9 mouse cellular contexts compared by ENCODE assay signal in the genomic region with DNA sequence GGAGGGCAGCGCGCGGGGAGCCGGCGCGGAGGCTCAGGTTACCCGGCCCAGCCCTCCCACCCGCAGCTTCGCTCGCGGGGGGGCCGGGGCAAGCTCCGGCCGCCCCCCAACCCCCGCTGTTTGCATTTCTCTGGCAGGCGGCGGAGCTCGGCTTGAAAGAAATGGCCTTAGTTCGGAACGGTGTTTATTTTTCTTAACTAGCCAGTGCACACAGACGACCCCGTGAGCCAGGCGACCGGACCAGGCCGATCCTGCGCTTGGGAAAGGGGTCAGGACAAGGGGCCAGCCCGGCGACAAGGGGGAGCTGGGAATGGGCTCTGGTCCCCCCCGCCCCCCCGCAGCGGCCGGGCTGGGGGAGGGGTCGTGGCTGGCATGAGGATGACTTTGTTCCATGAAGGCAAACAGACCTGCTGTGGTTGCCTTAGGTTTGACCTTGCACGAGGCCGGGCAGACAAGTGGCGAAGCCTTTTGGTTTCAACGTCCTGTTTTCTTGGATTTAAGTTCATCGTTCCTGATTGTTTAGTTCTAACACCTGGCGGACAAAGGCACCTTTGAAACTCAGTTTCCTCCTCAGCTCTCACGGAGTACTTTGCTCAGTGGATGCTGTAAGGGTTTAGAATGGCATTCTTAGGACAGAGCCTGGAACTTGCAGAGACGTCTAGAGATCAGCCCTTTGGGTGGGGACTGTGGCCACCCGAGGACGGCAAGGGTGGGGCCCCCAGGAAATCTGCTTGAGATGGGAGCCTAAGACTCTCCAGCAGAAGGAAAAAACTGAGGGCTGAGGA. TPM values are rescaled to one million over a fixed set of nuclear protein-coding genes. Genes with fewer than 3 reads are reported as not detected.
DNase-seq lines count a peak whose midpoint lies in the region; ATAC-seq and TF ChIP-seq lines count a peak whose summit lies in the region.
"Had no signal": no experiment of that assay in that cellular context is flagged by ENCODE, and none has a peak within 500 bp of the region (broad histone marks: within the 10 kb centered on the region; RNA-seq: fewer than 3 reads in every experiment).

No protein-coding gene starts in this region.

- H3K4me2 ChIP-seq in heart, embryonic 13.5 days, result peak overlapping the region; percentile 82
- H3K4me2 ChIP-seq in hindbrain, embryonic 16.5 days (ENCODE audit: low read length), result peak overlapping the region; percentile 47
- H3K4me2 ChIP-seq in midbrain, embryonic 14.5 days (ENCODE audit: low read length), result peak overlapping the region; percentile 53

- no peak overlapping the region for H3K27ac ChIP-seq in heart, embryonic 13.5 days (replicated peaks)
- no peak overlapping the region for H3K27ac ChIP-seq in hindbrain, embryonic 16.5 days (ENCODE audit: low read depth, low read length)
- H3K27ac ChIP-seq in midbrain, embryonic 14.5 days (replicated peaks; ENCODE audit: low read depth, low read length), result no peak overlapping the region
- no peak overlapping the region for H3K27ac ChIP-seq in left cerebral cortex, adult 2 months

- H3K9ac ChIP-seq in heart, embryonic 13.5 days, result peak overlapping the region; percentile 73
- H3K9ac ChIP-seq in hindbrain, embryonic 16.5 days (ENCODE audit: low read depth, low read length), result no peak overlapping the region
- H3K9ac ChIP-seq in midbrain, embryonic 14.5 days (replicated peaks; ENCODE audit: low read length), result peak overlapping the region; percentile 31; the same call in 1 of the 2 replicates

- H3K9me3 ChIP-seq in heart, embryonic 13.5 days, result peaks cover 5% of the 10 kb centered on the region
- H3K9me3 ChIP-seq in hindbrain, embryonic 16.5 days (ENCODE audit: control insufficient read depth, low read length), result no peaks in the 10 kb centered on the region; the same call in 1 of the 2 replicates
- H3K9me3 ChIP-seq in midbrain, embryonic 14.5 days (ENCODE audit: control insufficient read depth, low read length), result no peaks in the 10 kb centered on the region

- under 1% methylated on average over 43 of the region's 43 CpGs for WGBS in heart, embryonic 13.5 days
- WGBS in hindbrain, embryonic 16.5 days, result under 1% methylated on average over 41 of the region's 43 CpGs
- WGBS in midbrain, embryonic 14.5 days, result under 1% methylated on average over 42 of the region's 43 CpGs

- H3K4me3 ChIP-seq in heart, embryonic 13.5 days, result peak overlapping the region; percentile 49
- H3K4me3 ChIP-seq in hindbrain, embryonic 16.5 days (ENCODE audit: low read length), result peak overlapping the region; percentile 19
- H3K4me3 ChIP-seq in midbrain, embryonic 14.5 days (replicated peaks; ENCODE audit: low read depth, low read length), result peak overlapping the region; percentile 26
- no peak overlapping the region for H3K4me3 ChIP-seq in left cerebral cortex, adult 2 months

- ATAC-seq in heart, embryonic 13.5 days (ENCODE audit: extremely low read depth, insufficient number of reproducible peaks, low FRiP score, low TSS enrichment), result no peak
- no peak for ATAC-seq in hindbrain, embryonic 16.5 days
- ATAC-seq in midbrain, embryonic 14.5 days (ENCODE audit: low FRiP score, low TSS enrichment), result no peak
- ATAC-seq in monocyte, adult 5-6 weeks (replicated peaks; ENCODE audit: insufficient number of reproducible peaks, low FRiP score, low TSS enrichment, poor library complexity, severe bottlenecking), result no peak

- intact Hi-C loops in left cerebral cortex, adult 2 months (cut with DNase I), result no loop called here

- H3K27me3 ChIP-seq in heart, embryonic 13.5 days (replicated peaks), result peaks cover 75% of the 10 kb centered on the region
- peaks cover 41% of the 10 kb centered on the region for H3K27me3 ChIP-seq in hindbrain, embryonic 16.5 days (replicated peaks; ENCODE audit: control insufficient read depth, insufficient read depth, low read length)
- H3K27me3 ChIP-seq in midbrain, embryonic 14.5 days (ENCODE audit: control insufficient read depth, insufficient read depth, low read length), result peaks cover 60% of the 10 kb centered on the region

- peaks cover 45% of the 10 kb centered on the region for H3K4me1 ChIP-seq in heart, embryonic 13.5 days
- H3K4me1 ChIP-seq in hindbrain, embryonic 16.5 days (ENCODE audit: control insufficient read depth, insufficient read depth, low read depth, low read length), result peaks cover 29% of the 10 kb centered on the region
- peaks cover 35% of the 10 kb centered on the region for H3K4me1 ChIP-seq in midbrain, embryonic 14.5 days (ENCODE audit: control insufficient read depth, insufficient read depth, low read length)

- no peak for TF ChIP-seq CTCF in left cerebral cortex, adult 2 months (IDR thresholded peaks at IDR 0.05)

- H3K36me3 ChIP-seq in heart, embryonic 13.5 days, result no peaks in the 10 kb centered on the region
- H3K36me3 ChIP-seq in hindbrain, embryonic 16.5 days (ENCODE audit: control insufficient read depth, insufficient read depth, low read length), result no peaks in the 10 kb centered on the region
- no peaks in the 10 kb centered on the region for H3K36me3 ChIP-seq in midbrain, embryonic 14.5 days (ENCODE audit: control insufficient read depth, insufficient read depth, low read length)
- H3K36me3 ChIP-seq: G1E had no signal

- DNase-seq in heart, postnatal 4 days, result no peak
- DNase-seq in ZHBTc4 (ENCODE audit: low read depth, low spot score), result peak; percentile 82
- no peak for DNase-seq in midbrain, embryonic 14.5 days
- DNase-seq in left cerebral cortex, adult 2 months (ENCODE audit: extremely low spot score in 1 of 2, low spot score in 2 of 2), result no peak
- no peak for DNase-seq in layer of hippocampus, adult 8-10 months (ENCODE audit: low spot score in 2 of 2)

RNA-seq across cellular contexts. Expression of gene 1700067P10Rik, which starts 8.8 kb away (rescaled TPM):
- polyA plus RNA-seq in heart, embryonic 13.5 days (2015; fragmentation: Nextera tagmentation; extraction: Ambion mirVana), result not detected in 2 replicates
- not detected for total RNA-seq in heart, postnatal 4 days (2021)
- polyA plus RNA-seq in hindbrain, embryonic 16.5 days (2015; fragmentation: Nextera tagmentation; extraction: Ambion mirVana), result 0.24 TPM in 2 replicates
- polyA plus RNA-seq in midbrain, embryonic 14.5 days (2014; fragmentation: Nextera tagmentation; extraction: Ambion mirVana), result not detected in 2 replicates
- not detected in 3 replicates for total RNA-seq in monocyte, adult 5-6 weeks (2017)
- not detected for total RNA-seq in left cerebral cortex, adult 2 months (2021)
- total RNA-seq in layer of hippocampus, adult 8-10 months (2022), result not detected
- polyA plus RNA-seq: G1E had no signal

RNA-seq across cellular contexts. Expression of gene 9830107B12Rik, which starts 48.1 kb away (rescaled TPM):
- 0.05 TPM in 1 of 2 replicates, not detected in the other for polyA plus RNA-seq in heart, embryonic 13.5 days (2015; fragmentation: Nextera tagmentation; extraction: Ambion mirVana)
- total RNA-seq in heart, postnatal 4 days (2021), result not detected
- polyA plus RNA-seq in hindbrain, embryonic 16.5 days (2015; fragmentation: Nextera tagmentation; extraction: Ambion mirVana), result not detected in 2 replicates
- polyA plus RNA-seq in midbrain, embryonic 14.5 days (2014; fragmentation: Nextera tagmentation; extraction: Ambion mirVana), result not detected in 2 replicates
- 1.1 to 8.9 TPM (median 6.9 TPM) in 3 replicates for total RNA-seq in monocyte, adult 5-6 weeks (2017)
- not detected for total RNA-seq in left cerebral cortex, adult 2 months (2021)
- not detected for total RNA-seq in layer of hippocampus, adult 8-10 months (2022)
- polyA plus RNA-seq: G1E had no signal

RNA-seq across cellular contexts. Expression of gene 1700122O11Rik, which starts 59.8 kb away (rescaled TPM):
- not detected in 2 replicates for polyA plus RNA-seq in heart, embryonic 13.5 days (2015; fragmentation: Nextera tagmentation; extraction: Ambion mirVana)
- total RNA-seq in heart, postnatal 4 days (2021), result not detected
- not detected in 2 replicates for polyA plus RNA-seq in hindbrain, embryonic 16.5 days (2015; fragmentation: Nextera tagmentation; extraction: Ambion mirVana)
- not detected in 2 replicates for polyA plus RNA-seq in midbrain, embryonic 14.5 days (2014; fragmentation: Nextera tagmentation; extraction: Ambion mirVana)
- total RNA-seq in monocyte, adult 5-6 weeks (2017), result not detected in 3 replicates
- total RNA-seq in left cerebral cortex, adult 2 months (2021), result not detected
- total RNA-seq in layer of hippocampus, adult 8-10 months (2022), result not detected
- total RNA-seq: G1E had no signal
- polyA plus RNA-seq: G1E had no signal
